Mouse (Mus musculus): ENCODE measurements at regions not wholly inside any gene's neighbourhood (a gene's known extent, or its start where the extent isn't known, plus 50 kb on each side); places are given as distances from the start of the nearest gene placed in this dataset.

- DNase-seq (ENCODE audit: low spot score), result no peak
These were observed 164.3 kb upstream of the Ednrb start for GRCm38 (mm10) chr14:104008538-104008937.

GRCm38 (mm10) chr14:104006426-104006825 lies 162.2 kb upstream of the Ednrb start:
- no peak for DNase-seq (ENCODE audit: low spot score)

GRCm38 (mm10) chr14:104005132-104005531 lies 160.9 kb upstream of the Ednrb start:
- no peak for DNase-seq (ENCODE audit: low spot score)

- no peak for DNase-seq (ENCODE audit: low spot score)
These were observed 158.2 kb upstream of the Ednrb start for GRCm38 (mm10) chr14:104002421-104002820.

GRCm38 (mm10) chr14:103990418-103990817 lies 146.2 kb upstream of the Ednrb start:
- no peak for DNase-seq (ENCODE audit: low spot score)

GRCm38 (mm10) chr14:103989949-103990348 lies 145.7 kb upstream of the Ednrb start:
- no peak for DNase-seq (ENCODE audit: low spot score)

GRCm38 (mm10) chr14:103987266-103987665 lies 143.1 kb upstream of the Ednrb start:
- DNase-seq (ENCODE audit: low spot score), result no peak

GRCm38 (mm10) chr14:103984349-103984748 lies 140.1 kb upstream of the Ednrb start:
- no peak for DNase-seq (ENCODE audit: low spot score)

GRCm38 (mm10) chr14:103978808-103979207 lies 134.6 kb upstream of the Ednrb start:
- no peak for DNase-seq (ENCODE audit: low spot score)

- DNase-seq (ENCODE audit: low spot score), result no peak
These were observed 133.6 kb upstream of the Ednrb start for GRCm38 (mm10) chr14:103977769-103978168.

- DNase-seq (ENCODE audit: low spot score), result no peak
These were observed 129.8 kb upstream of the Ednrb start for GRCm38 (mm10) chr14:103973955-103974354.

GRCm38 (mm10) chr14:103973111-103973510 lies 128.9 kb upstream of the Ednrb start:
- no peak for DNase-seq (ENCODE audit: low spot score)

GRCm38 (mm10) chr14:103969305-103969704 lies 125.1 kb upstream of the Ednrb start:
- no peak for DNase-seq (ENCODE audit: low spot score)

- DNase-seq (ENCODE audit: low spot score), result no peak
These were observed 122.1 kb upstream of the Ednrb start for GRCm38 (mm10) chr14:103966293-103966692.

GRCm38 (mm10) chr14:103962303-103962881 lies 118.2 kb upstream of the Ednrb start:
- no peak for DNase-seq (ENCODE audit: low spot score)

GRCm38 (mm10) chr14:103951899-103952298 lies 107.7 kb upstream of the Ednrb start:
- DNase-seq (ENCODE audit: low spot score), result no peak

GRCm38 (mm10) chr14:103949950-103950349 lies 105.7 kb upstream of the Ednrb start:
- DNase-seq (ENCODE audit: low spot score), result no peak

- no peak for DNase-seq (ENCODE audit: low spot score)
These were observed 104.0 kb upstream of the Ednrb start for GRCm38 (mm10) chr14:103948026-103948777.

- DNase-seq (ENCODE audit: low spot score), result no peak
These were observed 101.6 kb upstream of the Ednrb start for GRCm38 (mm10) chr14:103945753-103946152.

- no peak for DNase-seq (ENCODE audit: low spot score)
These were observed 95.7 kb upstream of the Ednrb start for GRCm38 (mm10) chr14:103939867-103940266.

- no peak for DNase-seq (ENCODE audit: low spot score)
These were observed 94.7 kb upstream of the Ednrb start for GRCm38 (mm10) chr14:103938937-103939336.

- DNase-seq (ENCODE audit: low spot score), result no peak
These were observed 94.0 kb upstream of the Ednrb start for GRCm38 (mm10) chr14:103938201-103938600.

GRCm38 (mm10) chr14:103937700-103938099 lies 93.5 kb upstream of the Ednrb start:
- no peak for DNase-seq (ENCODE audit: low spot score)

GRCm38 (mm10) chr14:103933813-103934212 lies 89.6 kb upstream of the Ednrb start:
- no peak for DNase-seq (ENCODE audit: low spot score)

All from urinary bladder, postnatal 14 days (tissue).